Mouse (Mus musculus) kidney, postnatal 0 days (tissue): ENCODE measurements at regions not wholly inside any gene's neighbourhood (a gene's known extent, or its start where the extent isn't known, plus 50 kb on each side); places are given as distances from the start of the nearest gene placed in this dataset.

Source experiments
- ATAC-seq: fragments of 200-750 bp; cut with Nextera tagmentation; replicated peaks from 2 replicates; pipeline ENCODE4 v1.8.0; 2017; ENCODE audit warnings: low read depth, moderate number of reproducible peaks, moderate TSS enrichment, moderate library complexity; ENCODE audit not compliant: low FRiP score
- DNase-seq: peaks from one replicate; pipeline ENCODE4 v3.0.0-alpha.2; 2016; ENCODE audit warnings: low spot score
- H3K27ac ChIP-seq: fragments of 300-500 bp; sonication (generic); 2 replicates; pipeline ENCODE4 v1.5.1; 2014; ENCODE audit warnings: mild to moderate bottlenecking
- H3K27me3 ChIP-seq: fragments of 300-500 bp; sonication (generic); 2 replicates; pipeline ENCODE4 v1.6.1; 2014; ENCODE audit warnings: low read length, mixed read lengths; ENCODE audit not compliant: insufficient read depth
- H3K36me3 ChIP-seq: fragments of 300-500 bp; sonication (generic); 2 replicates; pipeline ENCODE4 v1.6.1; 2014; ENCODE audit warnings: low read length, mixed read lengths; ENCODE audit not compliant: insufficient read depth
- H3K4me1 ChIP-seq: fragments of 300-500 bp; sonication (generic); replicated peaks from 2 replicates; pipeline ENCODE4 v1.6.1; 2014; ENCODE audit warnings: antibody characterized with exemption, low read length, mixed read lengths; ENCODE audit not compliant: insufficient read depth
- H3K4me2 ChIP-seq: fragments of 300-500 bp; sonication (generic); 2 replicates; pipeline ENCODE4 v1.6.1; 2014; ENCODE audit warnings: mild to moderate bottlenecking, low read length, moderate library complexity, mixed read lengths
- H3K4me3 ChIP-seq: fragments of 300-500 bp; sonication (generic); replicated peaks from 2 replicates; pipeline ENCODE4 v1.5.1; 2014; ENCODE audit warnings: low read depth, low read length
- H3K9ac ChIP-seq: fragments of 300-500 bp; sonication (generic); 2 replicates; pipeline ENCODE4 v1.6.1; 2014; ENCODE audit warnings: low read depth, low read length
- H3K9me3 ChIP-seq: fragments of 300-500 bp; sonication (generic); replicated peaks from 2 replicates; pipeline ENCODE4 v1.6.1; 2016; ENCODE audit warnings: low read length, inconsistent platforms, mixed read lengths
- CTCF ChIP-seq: IDR thresholded peaks from 2 replicates; pipeline ENCODE4 v1.5.1; 2016; ENCODE audit warnings: antibody characterized with exemption, low read depth, mild to moderate bottlenecking, moderate library complexity
- WGBS: fragments of 180-500 bp; shearing (Covaris S2); extraction: QIAGEN DNeasy Blood & Tissue Kit; methylation state at CpG from one replicate; pipeline ENCODE4 v1.1.7; 2014; 5-methylcytosine and 5-hydroxymethylcytosine counted together

- Histone ChIP-seq H3K36me3 (no peaks in the 10 kb centered on the region), H3K27ac (no peak overlapping the region), H3K9ac (no peak overlapping the region), H3K4me2 (no peak overlapping the region), H3K27me3 (no peaks in the 10 kb centered on the region), H3K4me3 (no peak overlapping the region), H3K9me3 (no peaks in the 10 kb centered on the region), H3K4me1 (no peaks in the 10 kb centered on the region)
- DNase-seq (no peak), ATAC-seq (no peak)
- WGBS, result 56% methylated on average over 3 of the region's 3 CpGs
- no peak for TF ChIP-seq CTCF
Observed at GRCm38 (mm10) chr10:114995211-114995908, 189.5 kb downstream of the Tph2 start.

GRCm38 (mm10) chr10:114988453-114989226 is 186.5 kb upstream of the Trhde start:
- no peak overlapping the region for H3K27ac ChIP-seq
- H3K4me2 ChIP-seq, result no peak overlapping the region
- no peaks in the 10 kb centered on the region for H3K27me3 ChIP-seq
- H3K36me3 ChIP-seq, result no peaks in the 10 kb centered on the region
- 87% methylated on average over 8 of the region's 8 CpGs for WGBS
- DNase-seq (no peak), ATAC-seq (no peak)
- TF ChIP-seq CTCF, result no peak
- H3K4me1 ChIP-seq, result no peaks in the 10 kb centered on the region
- H3K9me3 ChIP-seq, result no peaks in the 10 kb centered on the region
- H3K4me3 ChIP-seq, result no peak overlapping the region
- H3K9ac ChIP-seq, result no peak overlapping the region

GRCm38 (mm10) chr10:114972364-114972763 is 170.3 kb upstream of the Trhde start:
- Histone ChIP-seq H3K9me3 (no peaks in the 10 kb centered on the region), H3K27me3 (no peaks in the 10 kb centered on the region), H3K4me2 (no peak overlapping the region), H3K36me3 (no peaks in the 10 kb centered on the region), H3K4me3 (no peak overlapping the region), H3K27ac (no peak overlapping the region), H3K9ac (no peak overlapping the region), H3K4me1 (no peaks in the 10 kb centered on the region)
- ATAC-seq (no peak), DNase-seq (no peak)
- TF ChIP-seq CTCF, result no peak
- WGBS, result 78% methylated on average over 2 of the region's 2 CpGs

GRCm38 (mm10) chr10:114963656-114964055 is 161.5 kb upstream of the Trhde start:
- no peak for ATAC-seq
- 70% methylated on average over 2 of the region's 2 CpGs for WGBS

GRCm38 (mm10) chr10:114957909-114958308 is 155.8 kb upstream of the Trhde start:
- Histone ChIP-seq H3K4me2 (no peak overlapping the region), H3K9ac (no peak overlapping the region), H3K36me3 (no peaks in the 10 kb centered on the region), H3K4me1 (no peaks in the 10 kb centered on the region), H3K27me3 (no peaks in the 10 kb centered on the region), H3K4me3 (no peak overlapping the region), H3K27ac (no peak overlapping the region), H3K9me3 (no peaks in the 10 kb centered on the region)
- ATAC-seq (no peak), DNase-seq (no peak)
- WGBS, result 52% methylated on average over 3 of the region's 3 CpGs
- no peak for TF ChIP-seq CTCF

More at GRCm38 (mm10) chr10:114963656-114964055, 161.5 kb upstream of the Trhde start:
- no peaks in the 10 kb centered on the region for H3K36me3 ChIP-seq
- H3K27me3 ChIP-seq, result no peaks in the 10 kb centered on the region
- H3K4me1 ChIP-seq, result no peaks in the 10 kb centered on the region
- no peak overlapping the region for H3K4me3 ChIP-seq
- TF ChIP-seq CTCF, result no peak
- H3K27ac ChIP-seq, result no peak overlapping the region
- no peak overlapping the region for H3K9ac ChIP-seq
- H3K9me3 ChIP-seq, result no peaks in the 10 kb centered on the region
- H3K4me2 ChIP-seq, result no peak overlapping the region
- no peak for DNase-seq

- no peak for ATAC-seq
- H3K27me3 ChIP-seq, result no peaks in the 10 kb centered on the region
- no peak for TF ChIP-seq CTCF
- H3K9me3 ChIP-seq, result no peaks in the 10 kb centered on the region
- no peaks in the 10 kb centered on the region for H3K36me3 ChIP-seq
- no peaks in the 10 kb centered on the region for H3K4me1 ChIP-seq
- H3K4me3 ChIP-seq, result no peak overlapping the region
- H3K9ac ChIP-seq, result no peak overlapping the region
- no peak for DNase-seq
- no peak overlapping the region for H3K27ac ChIP-seq
- H3K4me2 ChIP-seq, result no peak overlapping the region
- 78% methylated on average over 6 of the region's 6 CpGs for WGBS
Observed at GRCm38 (mm10) chr10:114956257-114956656, 154.2 kb upstream of the Trhde start.
